Mouse (Mus musculus) E14TG2a.4 (cell line): ENCODE results near the gene Vsnl1.

ENCODE experiments used
- CTCF ChIP-seq: conservative IDR thresholded peaks from 2 replicates; pipeline ENCODE4 v1.5.1; 2014; ENCODE audit warnings: low read length
- NANOG ChIP-seq: IDR thresholded peaks from 2 replicates; pipeline ENCODE4 v1.6.1; 2014; ENCODE audit warnings: borderline replicate concordance, low read length, mixed read lengths
- POU5F1 ChIP-seq: IDR thresholded peaks from 2 replicates; pipeline ENCODE4 v1.6.1; 2014; ENCODE audit warnings: low read length, borderline replicate concordance

- no peak for TF ChIP-seq CTCF
- TF ChIP-seq NANOG = no peak
- no peak for TF ChIP-seq POU5F1
These were observed 118.7 kb downstream of the Vsnl1 start for GRCm38 (mm10) chr12:11317671-11318070.
